Mouse (Mus musculus) kidney, postnatal 36 days (tissue): ENCODE results near the gene Ferd3l.

ENCODE experiments used
- DNase-seq, 2 experiments: peaks; one replicate each; pipeline ENCODE4 v3.0.0; 2021 to 2022; ENCODE audit warnings: mixed read lengths in 2 of 2

Ferd3l gene

DNA sequence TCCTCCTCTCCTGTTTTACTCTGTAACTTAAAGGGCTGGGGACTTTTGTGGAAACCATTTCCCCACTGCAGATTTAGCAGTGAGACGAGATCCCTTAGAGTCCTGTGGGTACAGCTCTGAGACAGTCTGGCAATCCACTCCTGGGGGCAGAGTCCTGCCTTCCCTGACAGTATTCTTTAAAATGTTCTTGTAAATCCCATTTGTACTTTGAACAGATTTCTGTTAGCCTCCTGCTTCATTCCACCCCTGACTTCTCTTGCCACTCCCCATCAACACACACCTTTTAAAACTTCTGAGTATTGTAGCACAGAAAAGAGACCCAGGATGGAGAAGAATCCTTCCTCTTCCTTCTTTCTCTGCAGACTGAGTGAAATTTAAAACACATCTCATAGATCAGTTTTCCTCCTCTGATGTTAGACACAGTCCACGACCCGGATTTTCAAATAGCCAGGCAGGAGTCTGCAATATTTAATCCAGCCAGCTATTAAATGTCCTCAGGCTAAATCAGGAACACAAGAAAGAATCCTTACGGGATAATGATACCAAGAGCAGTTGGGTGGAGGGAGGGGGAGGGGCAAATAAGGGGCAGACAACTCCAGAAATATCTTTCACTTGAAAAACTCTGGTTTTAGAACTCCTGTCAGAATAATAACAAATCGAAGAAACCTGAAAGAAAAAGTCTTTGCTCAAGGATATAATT is 37.6 kb downstream of the Ferd3l start:
- no peak for DNase-seq

DNA sequence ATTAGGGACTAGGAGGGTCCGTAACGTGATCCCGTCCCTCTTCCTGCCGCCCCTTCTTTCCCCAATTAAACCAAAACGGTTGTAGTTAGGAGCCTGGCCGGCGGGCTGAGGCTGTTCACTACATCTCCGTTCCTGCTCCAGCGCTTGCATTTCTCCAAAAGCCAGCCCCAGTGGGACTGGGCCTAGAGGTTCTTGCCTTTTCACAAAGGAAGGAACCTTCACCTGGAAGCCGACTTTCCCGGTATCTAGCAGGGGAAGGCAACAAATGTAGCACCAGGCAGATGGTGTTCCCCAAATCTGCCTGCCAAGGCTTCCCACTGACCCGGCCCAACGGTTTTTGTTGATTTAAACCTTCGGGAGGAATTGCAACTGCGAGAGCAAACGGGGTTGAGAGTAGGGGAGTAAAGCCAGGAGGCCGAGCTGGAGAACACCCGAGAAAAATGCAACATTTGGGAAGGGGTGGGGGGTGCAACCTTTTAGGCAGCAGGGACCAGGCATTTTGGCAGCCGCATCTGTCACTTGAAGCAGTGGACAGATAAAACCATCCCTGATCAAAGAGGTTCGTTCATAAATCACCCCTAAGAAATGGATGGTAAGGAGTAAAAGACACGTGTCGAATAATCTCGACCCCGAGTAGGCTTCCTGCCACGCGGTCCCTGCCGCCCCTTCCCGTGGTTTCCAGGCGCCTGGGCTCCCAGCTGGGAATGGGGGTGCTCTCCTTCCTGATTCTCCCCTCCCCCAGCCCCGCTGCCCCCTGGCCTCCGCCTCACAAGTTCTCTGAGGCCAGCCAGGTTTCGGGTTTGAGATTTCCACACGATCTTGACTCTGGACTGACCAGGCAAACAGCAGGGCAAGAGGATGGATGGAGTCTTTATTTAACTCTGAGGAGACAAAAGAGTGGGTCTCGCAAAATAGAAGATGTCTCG is 38.5 kb downstream of the Ferd3l start:
- no peak for DNase-seq

DNA sequence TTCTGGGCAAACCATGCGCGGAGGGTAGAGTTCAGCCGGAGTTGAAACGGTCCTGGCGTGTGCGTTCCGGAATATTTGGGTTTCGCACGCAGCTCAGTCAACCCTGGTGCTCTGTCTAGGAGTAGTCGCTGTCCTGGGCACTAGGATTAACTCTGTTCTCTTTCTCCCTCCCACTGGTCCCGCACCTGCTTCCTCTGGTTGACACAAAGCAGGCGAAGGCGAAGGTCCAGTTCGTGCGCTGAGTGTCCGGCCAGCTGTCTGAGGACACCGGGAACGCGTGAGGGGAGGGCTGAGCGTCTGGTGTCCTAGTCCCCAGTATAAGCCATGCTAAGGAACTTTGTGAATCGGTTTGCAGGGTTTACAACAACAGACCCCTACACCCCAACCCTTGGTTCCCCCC is 39.3 kb downstream of the Ferd3l start:
- peak in 1 of 2 experiments; percentile 12 for DNase-seq

DNA sequence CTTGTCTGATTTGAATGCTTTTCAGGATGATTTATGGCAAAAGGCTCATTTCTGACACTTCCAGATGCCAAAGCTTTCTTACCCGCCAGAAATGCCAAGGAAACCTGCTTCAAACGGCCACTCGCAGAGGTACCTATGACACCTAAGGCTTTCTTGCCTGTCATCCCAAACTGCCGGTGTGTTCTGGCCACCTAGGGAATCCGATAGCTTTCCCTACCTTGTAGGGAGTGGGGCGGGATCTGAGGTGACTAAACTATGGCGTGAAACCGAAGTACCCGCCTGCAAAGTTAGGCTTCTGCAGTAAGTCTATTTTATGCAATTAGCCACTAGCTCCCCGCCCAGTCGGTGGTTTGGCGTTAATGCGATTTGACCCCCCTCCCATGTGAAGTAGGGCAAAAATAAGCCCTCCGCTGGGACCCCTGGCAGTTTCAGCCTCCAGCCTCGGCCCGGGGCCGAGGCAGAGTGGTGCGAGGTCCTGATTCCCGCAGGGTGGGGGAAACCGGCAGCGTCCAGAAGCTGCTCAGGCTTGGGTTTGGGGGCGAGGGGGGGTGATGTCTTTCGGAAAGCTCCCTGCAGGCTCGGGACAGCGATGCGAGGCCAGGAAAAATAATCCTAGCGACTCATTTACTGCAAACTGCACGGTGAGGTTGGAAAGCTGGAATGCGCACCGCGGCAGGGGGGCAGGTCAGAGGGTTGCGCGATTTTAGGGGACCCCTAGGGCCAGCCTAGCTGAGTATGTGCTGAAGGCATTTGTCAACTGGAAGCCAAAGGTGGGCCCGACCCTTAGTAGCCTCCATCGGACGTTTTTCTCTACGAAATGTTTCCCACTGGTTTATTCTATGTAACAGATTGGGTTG is 40.0 kb downstream of the Ferd3l start:
- DNase-seq = no peak

DNA sequence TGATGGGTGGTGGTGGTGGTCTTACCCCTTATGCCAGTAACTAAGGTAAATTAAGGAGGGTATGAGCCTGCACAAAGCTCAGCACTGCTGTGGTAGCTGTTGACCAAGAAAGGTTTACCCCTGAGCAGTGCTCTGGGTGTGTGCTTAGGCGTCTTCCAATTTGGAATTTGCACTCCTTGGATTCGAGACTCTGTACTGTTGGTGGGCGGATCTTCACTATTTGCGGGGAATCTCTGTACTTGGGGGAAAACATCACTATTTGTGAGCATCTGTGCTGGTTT is 40.6 kb downstream of the Ferd3l start:
- no peak for DNase-seq
